Mouse (Mus musculus) left cerebral cortex, adult 11 months (tissue): ENCODE data around the gene Cntnap2.
"Not testable (repeated sequence)": the region's sequence is repeated elsewhere in the genome, so short reads cannot be mapped to it uniquely, and the experiment has no call there.

ENCODE experiments used
- DNase-seq: peaks from one replicate; pipeline ENCODE4 v3.0.0; 2022; ENCODE audit warnings: low spot score

Cntnap2 gene

GRCm38 (mm10) chr6:46263171-46263570 is 1204.0 kb downstream of the Cntnap2 start:
- DNase-seq: no peak

GRCm38 (mm10) chr6:46346946-46347345 is 1287.8 kb downstream of the Cntnap2 start:
- DNase-seq: no peak

DNA sequence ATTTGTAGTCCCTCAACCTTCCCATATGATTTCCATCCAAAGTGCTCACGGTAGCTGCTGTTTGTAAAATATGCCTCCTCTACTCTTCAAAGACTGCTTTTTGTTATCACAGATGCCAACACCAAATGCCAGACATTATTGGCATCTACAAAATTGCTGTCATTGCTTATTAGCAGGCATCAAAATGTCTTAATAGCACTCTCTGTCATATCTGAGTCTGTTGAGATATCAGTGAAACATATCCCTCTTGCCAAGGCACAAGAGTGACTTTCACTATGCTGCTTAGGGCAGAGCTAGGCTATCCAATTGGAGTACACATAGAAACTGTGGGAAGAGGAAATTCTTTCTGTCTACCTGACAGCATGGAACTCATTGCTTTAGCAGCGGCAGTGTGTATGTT is 1301.9 kb downstream of the Cntnap2 start:
- no peak for DNase-seq

GRCm38 (mm10) chr6:46362156-46362555 is 1303.0 kb downstream of the Cntnap2 start:
- no peak for DNase-seq

DNA sequence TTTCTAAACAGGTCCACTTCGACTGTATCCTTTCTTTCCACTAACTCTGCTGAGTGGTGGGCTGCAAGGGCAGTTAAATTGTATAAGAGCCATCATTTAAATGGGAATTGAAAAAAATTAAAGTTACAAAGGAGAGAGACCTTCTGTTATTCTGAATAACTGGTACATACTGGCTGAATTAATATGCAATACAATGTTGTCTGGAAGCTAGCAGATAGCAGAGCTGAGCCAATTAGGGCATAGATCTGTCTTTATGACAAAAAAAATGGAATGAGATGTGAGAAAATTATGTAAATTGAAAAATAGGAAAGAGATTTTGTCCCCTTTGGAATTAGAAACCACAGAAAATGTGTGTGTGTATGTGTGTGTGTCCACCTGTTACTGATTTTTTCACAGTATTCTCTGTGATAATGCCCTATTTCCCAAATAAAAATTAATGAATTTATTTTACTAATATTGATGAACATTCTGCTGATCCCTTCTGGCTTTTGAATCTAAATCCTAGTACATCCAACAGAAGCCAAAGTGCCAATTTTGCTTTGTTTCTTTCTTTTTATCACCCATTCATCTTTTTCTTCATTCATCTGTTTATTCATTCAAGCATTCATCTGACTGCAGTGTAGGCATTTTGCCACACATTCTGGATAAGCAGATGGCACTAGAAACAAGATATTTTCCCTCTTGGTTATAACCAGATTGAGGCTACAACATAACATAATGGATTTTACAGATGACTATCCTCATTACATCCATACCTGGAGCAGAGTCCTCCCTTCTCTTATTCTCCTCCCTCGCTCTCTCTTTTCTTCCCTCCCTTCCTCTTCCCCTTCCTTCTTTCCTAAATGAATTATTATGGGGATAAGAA is 1339.8 kb downstream of the Cntnap2 start:
- no peak for DNase-seq

- DNase-seq: no peak
These were observed 1355.0 kb downstream of the Cntnap2 start for GRCm38 (mm10) chr6:46414154-46414553.

DNA sequence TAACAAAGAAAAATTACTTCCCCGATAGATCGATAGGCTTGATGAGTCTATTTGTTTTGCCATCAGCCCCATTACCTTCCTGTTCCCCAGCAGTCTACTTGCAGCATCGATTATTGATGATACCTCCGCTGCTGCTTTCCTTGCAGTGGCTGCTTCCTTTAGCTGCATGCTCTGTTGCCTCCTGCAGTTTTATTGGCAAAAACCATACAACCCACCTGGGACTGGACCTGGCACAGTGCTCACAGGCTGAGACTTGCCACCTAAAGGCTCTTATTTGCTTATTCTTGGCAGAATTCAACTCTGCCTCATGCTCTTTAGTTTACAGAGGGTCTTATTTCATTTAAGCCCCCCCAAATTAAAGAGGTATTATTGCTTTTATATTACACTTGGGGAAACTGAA is 1355.4 kb downstream of the Cntnap2 start:
- DNase-seq: no peak

DNA sequence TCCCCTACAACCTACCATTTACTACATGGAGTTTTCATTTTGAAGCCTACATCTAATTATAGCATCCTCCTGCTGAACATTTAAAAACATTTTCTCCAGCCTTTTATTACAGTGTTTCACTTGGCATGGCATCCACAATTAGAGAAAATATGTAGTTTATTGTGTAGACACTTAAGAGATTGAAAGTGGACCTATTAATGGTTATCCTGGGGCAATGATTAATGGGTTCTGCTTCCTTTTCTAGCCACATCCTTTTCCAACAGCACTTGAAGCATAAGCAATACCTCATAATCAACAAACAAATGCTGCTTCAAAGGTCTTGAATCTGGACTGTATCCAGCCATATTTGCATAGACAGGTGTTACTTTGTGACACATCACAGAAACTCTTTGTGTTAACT is 1360.7 kb downstream of the Cntnap2 start:
- no peak for DNase-seq

DNA sequence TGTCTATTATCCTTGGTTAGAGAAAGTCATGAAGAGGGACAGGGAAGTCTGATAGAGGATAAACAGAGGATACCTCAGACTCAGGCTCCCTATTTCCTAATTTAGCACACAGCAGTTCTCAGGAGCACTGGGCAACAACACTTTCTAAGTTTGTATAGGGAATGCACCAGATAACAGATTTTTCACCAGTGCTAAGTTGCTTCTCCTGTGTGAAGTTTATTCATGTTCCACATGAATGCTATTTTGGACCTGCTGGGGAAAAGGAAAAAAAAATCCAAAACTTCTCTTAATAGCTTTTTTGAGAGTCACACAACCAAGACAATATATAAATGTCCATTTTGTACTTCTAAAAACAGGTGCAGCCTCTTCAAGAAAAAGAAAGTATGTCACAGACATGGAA is 1361.2 kb downstream of the Cntnap2 start:
- no peak for DNase-seq

DNA sequence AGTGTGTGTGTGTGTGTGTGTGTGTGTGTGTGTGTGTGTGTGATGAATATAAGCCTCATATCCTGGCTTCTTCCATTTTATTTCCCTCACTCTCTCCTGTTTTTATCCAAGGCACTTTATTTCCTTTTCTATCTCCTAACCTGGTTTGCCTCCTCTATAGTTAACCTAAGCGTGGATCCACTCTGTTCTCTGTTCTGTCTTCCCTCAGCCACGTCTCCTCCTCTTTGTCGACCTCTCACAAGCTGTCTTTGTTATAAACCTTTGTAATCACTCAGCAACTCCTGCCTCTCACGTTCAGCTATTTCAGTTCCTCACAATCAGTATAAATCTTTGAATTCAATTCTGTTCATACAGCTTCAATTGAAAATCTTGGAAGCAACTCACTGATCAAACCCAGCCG is 1369.1 kb downstream of the Cntnap2 start:
- DNase-seq: no peak

DNA sequence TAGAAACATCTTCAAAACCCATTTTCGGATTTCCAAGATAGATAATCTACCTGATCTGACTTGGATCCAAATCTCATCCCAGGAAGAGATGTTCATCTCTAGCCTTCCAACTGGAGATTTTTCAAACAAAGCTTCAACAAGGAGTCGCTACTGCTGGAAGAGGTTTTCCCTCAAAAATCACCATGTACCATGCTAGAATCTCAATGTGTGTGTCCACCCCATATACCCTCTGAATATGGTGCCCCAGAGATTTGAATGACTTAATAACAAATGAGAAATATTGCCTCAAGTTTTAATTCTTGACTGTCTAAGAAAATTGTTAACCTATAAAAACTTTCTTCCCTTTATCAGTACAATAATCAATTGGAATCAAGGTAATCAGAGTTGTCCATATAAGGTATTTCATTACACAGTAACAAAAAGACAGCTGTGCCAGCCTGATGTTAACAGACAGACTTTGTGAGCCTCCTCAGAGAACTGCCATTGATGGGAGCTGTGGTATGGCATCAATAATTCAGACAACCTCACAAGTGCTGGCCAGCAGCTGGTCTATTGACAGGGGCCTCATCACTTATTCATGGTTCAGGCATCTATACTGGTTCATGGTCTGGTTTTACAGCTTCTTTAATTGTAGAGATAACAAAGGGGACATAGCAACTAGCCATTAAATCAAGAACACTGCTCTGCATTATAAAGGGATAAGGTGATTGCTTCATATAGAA is 1391.9 kb downstream of the Cntnap2 start:
- DNase-seq: no peak

DNA sequence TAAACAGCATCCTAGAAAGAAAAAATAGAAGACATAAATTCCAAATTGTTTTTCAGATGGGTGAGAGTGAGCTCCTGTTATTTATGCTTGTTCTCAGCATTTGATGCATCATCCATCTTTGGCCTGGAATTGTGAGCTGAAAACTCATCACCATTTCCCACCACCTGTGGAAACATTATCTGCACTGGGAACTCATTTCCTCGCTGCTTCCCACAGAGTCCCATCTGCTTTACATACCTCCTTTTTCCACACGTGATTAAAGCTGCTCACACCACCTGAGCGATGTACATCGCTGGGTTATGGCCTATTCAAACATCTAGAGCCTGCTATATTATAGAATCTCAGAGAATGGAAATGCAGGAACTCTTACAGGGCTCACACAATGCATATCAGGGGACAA is 1413.5 kb downstream of the Cntnap2 start:
- DNase-seq: no peak

- DNase-seq: no peak
These were observed 1425.2 kb downstream of the Cntnap2 start for GRCm38 (mm10) chr6:46484392-46484791.

DNA sequence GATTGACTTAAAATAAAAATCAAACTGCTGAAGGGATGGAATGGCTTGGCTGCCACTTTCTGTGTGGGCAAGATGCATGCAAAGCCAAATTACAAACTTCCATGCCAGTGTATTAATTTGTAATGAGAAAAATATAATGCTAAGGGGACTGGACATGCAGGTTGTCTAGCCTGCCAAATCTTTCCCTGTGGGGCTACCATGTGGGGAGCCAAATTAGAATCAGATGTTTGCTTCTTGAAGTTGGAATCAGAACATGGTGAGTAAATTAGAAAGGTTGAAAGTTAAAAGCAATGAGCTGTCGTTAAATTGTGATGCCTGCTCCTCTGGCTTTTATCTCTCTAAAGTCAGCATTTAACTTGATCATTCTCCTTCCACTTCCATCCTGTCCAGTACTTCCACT is 1443.6 kb downstream of the Cntnap2 start:
- no peak for DNase-seq

- DNase-seq: no peak
These were observed 1453.7 kb downstream of the Cntnap2 start for GRCm38 (mm10) chr6:46512841-46513240.

DNA sequence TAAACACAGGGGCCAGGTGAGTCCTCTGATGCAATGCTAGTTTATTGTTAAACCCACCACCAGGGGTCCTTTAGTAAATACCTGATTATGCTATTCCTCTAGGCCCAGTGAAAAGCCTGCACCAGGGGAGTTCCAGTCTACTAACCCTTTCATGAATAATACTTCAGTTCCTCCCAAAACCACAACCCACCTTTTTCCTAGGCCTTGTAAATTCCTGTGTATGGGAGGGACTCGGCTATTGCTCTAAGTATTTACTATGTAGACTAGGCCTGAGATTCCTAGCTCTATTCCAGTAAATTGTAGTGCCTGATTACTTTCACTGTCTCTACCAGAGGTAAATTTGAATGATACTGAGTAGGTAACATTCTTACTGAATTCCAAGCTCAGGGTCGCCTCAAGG is 1478.4 kb downstream of the Cntnap2 start:
- DNase-seq: not testable (repeated sequence)

DNA sequence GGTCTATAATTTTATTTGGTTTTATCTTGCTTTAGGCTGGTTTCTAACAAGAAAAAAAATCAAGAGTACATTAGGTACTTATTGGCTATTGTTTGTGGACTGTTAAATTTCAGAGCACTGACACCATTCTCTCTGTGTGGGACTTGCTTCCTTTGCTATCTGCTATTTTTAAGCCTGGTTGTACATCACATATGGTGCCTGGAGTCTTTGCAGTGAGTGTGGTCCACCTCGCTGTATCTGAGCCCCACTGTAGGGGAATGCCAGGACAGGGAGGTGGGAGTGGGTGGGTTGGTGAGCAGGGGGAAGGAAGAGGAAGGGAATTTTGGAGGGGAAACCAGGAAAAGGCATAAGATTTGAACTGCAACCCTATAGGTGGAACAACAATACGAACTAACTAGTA is 1504.3 kb downstream of the Cntnap2 start:
- DNase-seq: no peak

DNA sequence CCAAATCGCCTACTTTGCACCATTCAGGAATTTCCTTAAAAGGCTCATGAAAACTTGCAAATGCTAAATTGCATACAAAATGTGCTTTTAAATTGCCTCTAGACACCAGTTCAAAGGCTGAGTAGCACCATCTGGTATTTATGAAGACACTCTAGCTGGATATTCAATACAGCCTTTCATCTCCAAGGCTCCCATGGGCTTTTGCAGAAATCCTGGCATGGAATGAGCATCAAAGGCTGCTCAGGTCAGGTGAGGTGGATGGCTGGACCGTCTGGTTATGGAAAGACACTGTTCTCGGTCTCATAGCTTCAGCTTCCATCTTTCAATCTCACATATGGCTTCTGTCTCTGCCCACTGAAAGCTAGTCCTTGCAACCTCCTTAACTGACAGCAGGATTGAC is 1515.9 kb downstream of the Cntnap2 start:
- DNase-seq: no peak

DNA sequence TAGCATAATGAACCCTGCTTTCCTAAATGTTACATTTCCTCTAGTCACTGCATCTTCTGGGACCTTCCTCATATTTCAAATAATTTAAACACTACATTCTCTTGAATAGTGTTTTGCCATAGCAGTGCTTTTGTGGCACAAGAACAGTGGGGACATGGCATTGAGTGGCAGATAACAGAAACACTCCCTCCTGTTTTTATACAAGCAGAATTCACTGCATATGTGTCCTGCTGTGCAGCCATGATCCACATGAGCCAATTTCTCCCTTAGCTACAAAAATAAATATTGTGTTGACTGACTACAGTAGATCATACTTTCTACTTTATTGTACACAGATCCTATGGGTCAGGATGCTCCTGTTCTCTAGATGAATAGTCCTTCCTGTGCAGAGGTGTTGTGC is 1553.2 kb downstream of the Cntnap2 start:
- no peak for DNase-seq

GRCm38 (mm10) chr6:46612872-46613271 is 1553.7 kb downstream of the Cntnap2 start:
- DNase-seq: no peak

DNA sequence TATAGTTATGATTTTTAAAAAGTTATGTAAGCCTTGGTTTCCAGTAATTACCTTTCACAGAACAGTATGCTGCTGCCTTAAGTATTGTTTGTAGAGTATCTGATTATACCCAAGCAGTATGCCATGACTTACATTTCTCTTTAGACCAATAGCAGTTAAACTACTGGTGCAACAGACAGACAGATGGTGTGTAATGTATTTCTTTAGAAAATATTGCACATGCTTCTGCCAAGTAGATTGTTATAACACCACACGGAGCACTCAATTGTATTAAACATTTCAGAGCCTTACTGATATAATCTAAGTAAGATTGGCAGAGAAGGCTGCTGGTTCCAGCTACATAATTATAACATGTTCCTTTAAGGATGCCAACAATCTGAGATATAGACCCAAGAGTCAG is 1609.9 kb downstream of the Cntnap2 start:
- no peak for DNase-seq

- DNase-seq: no peak
These were observed 1615.9 kb downstream of the Cntnap2 start for GRCm38 (mm10) chr6:46675081-46675480.

DNA sequence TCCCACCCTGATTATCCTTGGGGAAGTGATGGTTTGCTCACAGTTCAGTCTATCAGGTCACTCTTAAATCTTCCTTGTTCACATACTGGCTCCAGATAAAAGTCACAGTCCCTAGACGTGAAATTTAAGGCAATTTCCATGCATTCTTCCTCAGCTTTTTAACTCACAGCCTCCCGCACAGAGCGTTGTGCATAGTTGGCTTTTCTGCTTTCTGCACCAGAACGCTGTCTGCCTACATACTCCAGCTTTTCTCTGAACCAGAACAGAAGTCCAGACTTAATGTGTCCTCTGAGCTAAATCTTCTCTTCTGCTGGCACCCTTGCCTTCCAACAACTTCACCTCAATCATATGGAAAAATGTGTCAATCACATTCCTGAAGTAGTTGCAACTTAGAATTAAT is 1616.5 kb downstream of the Cntnap2 start:
- DNase-seq: peak; percentile 9

GRCm38 (mm10) chr6:46696187-46696586 is 1637.0 kb downstream of the Cntnap2 start:
- no peak for DNase-seq
